Mouse (Mus musculus): ENCODE results near the gene Tmem117.

Gene Tmem117

GRCm38 (mm10) chr15:94770832-94771578 lies 142.0 kb downstream of the Tmem117 start:
- no peak for DNase-seq (ENCODE audit: low spot score)

GRCm38 (mm10) chr15:94771691-94772090 lies 142.7 kb downstream of the Tmem117 start:
- no peak for DNase-seq (ENCODE audit: low spot score)

- DNase-seq (ENCODE audit: low spot score), result no peak
These were observed 147.4 kb downstream of the Tmem117 start for GRCm38 (mm10) chr15:94776119-94777069.

GRCm38 (mm10) chr15:94781556-94781955 lies 152.5 kb downstream of the Tmem117 start:
- no peak for DNase-seq (ENCODE audit: low spot score)

GRCm38 (mm10) chr15:94793455-94793854 lies 164.4 kb downstream of the Tmem117 start:
- DNase-seq (ENCODE audit: low spot score), result no peak

GRCm38 (mm10) chr15:94795484-94795883 lies 166.5 kb downstream of the Tmem117 start:
- DNase-seq (ENCODE audit: low spot score), result no peak

- no peak for DNase-seq (ENCODE audit: low spot score)
These were observed 169.2 kb downstream of the Tmem117 start for GRCm38 (mm10) chr15:94798236-94798635.

- no peak for DNase-seq (ENCODE audit: low spot score)
These were observed 172.4 kb downstream of the Tmem117 start for GRCm38 (mm10) chr15:94801462-94801861.

- no peak for DNase-seq (ENCODE audit: low spot score)
These were observed 173.8 kb downstream of the Tmem117 start for GRCm38 (mm10) chr15:94802820-94803219.

GRCm38 (mm10) chr15:94803624-94804342 lies 174.8 kb downstream of the Tmem117 start:
- DNase-seq (ENCODE audit: low spot score), result no peak

- DNase-seq (ENCODE audit: low spot score), result no peak
These were observed 177.0 kb downstream of the Tmem117 start for GRCm38 (mm10) chr15:94806005-94806404.

- no peak for DNase-seq (ENCODE audit: low spot score)
These were observed 182.5 kb downstream of the Tmem117 start for GRCm38 (mm10) chr15:94811550-94811949.

GRCm38 (mm10) chr15:94814213-94815100 lies 185.4 kb downstream of the Tmem117 start:
- no peak for DNase-seq (ENCODE audit: low spot score)

- DNase-seq (ENCODE audit: low spot score), result no peak
These were observed 206.6 kb downstream of the Tmem117 start for GRCm38 (mm10) chr15:94835634-94836033.

- no peak for DNase-seq (ENCODE audit: low spot score)
These were observed 209.6 kb downstream of the Tmem117 start for GRCm38 (mm10) chr15:94838646-94839045.

- no peak for DNase-seq (ENCODE audit: low spot score)
These were observed 218.5 kb downstream of the Tmem117 start for GRCm38 (mm10) chr15:94847501-94847900.

- no peak for DNase-seq (ENCODE audit: low spot score)
These were observed 230.6 kb downstream of the Tmem117 start for GRCm38 (mm10) chr15:94859641-94860040.

- DNase-seq (ENCODE audit: low spot score), result no peak
These were observed 232.1 kb downstream of the Tmem117 start for GRCm38 (mm10) chr15:94861173-94861572.

- no peak for DNase-seq (ENCODE audit: low spot score)
These were observed 235.1 kb downstream of the Tmem117 start for GRCm38 (mm10) chr15:94864134-94864533.

GRCm38 (mm10) chr15:94868372-94868771 lies 239.3 kb downstream of the Tmem117 start:
- no peak for DNase-seq (ENCODE audit: low spot score)

- DNase-seq (ENCODE audit: low spot score), result no peak
These were observed 256.0 kb downstream of the Tmem117 start for GRCm38 (mm10) chr15:94885026-94885425.
